Mouse (Mus musculus): ENCODE results near the gene Etv5. TPM values are rescaled to one million over a fixed set of nuclear protein-coding genes. Genes with fewer than 3 reads are reported as not detected.

Etv5 gene
- polyA plus RNA-seq, 1 experiment from 2014 or later, result 5.4 TPM

GRCm38 (mm10) chr16:22412459-22413229 lies 26.9 kb downstream of the Etv5 start:
- no peak overlapping the region for H3K27ac ChIP-seq (ENCODE audit: low read depth, low read length)
- H3K27me3 ChIP-seq (replicated peaks; ENCODE audit: control insufficient read depth, insufficient read depth, low read length), result no peaks in the 10 kb centered on the region
- no peak for ATAC-seq
- no peaks in the 10 kb centered on the region for H3K9me3 ChIP-seq (ENCODE audit: control insufficient read depth)
- no peak overlapping the region for H3K4me2 ChIP-seq (replicated peaks; ENCODE audit: low read depth)
- WGBS, result 75% methylated on average over 16 of the region's 16 CpGs
- H3K36me3 ChIP-seq (ENCODE audit: control insufficient read depth, insufficient read depth), result no peaks in the 10 kb centered on the region
- H3K9ac ChIP-seq (ENCODE audit: low read depth, low read length), result no peak overlapping the region
- H3K4me3 ChIP-seq (ENCODE audit: low read depth, low read length), result no peak overlapping the region
- no peak for TF ChIP-seq CTCF (IDR thresholded peaks at IDR 0.05; ENCODE audit: low read depth)
- H3K4me1 ChIP-seq (replicated peaks; ENCODE audit: control insufficient read depth, insufficient read depth, low read length), result no peaks in the 10 kb centered on the region; the same call in 1 of the 2 replicates

- no peak for ATAC-seq
- 59% methylated on average over 11 of the region's 11 CpGs for WGBS
- no peak for TF ChIP-seq CTCF (IDR thresholded peaks at IDR 0.05; ENCODE audit: low read depth)
- Histone ChIP-seq H3K4me2 (replicated peaks; ENCODE audit: low read depth) (no peak overlapping the region), H3K4me3 (ENCODE audit: low read depth, low read length) (no peak overlapping the region), H3K36me3 (ENCODE audit: control insufficient read depth, insufficient read depth) (no peaks in the 10 kb centered on the region), H3K9ac (ENCODE audit: low read depth, low read length) (no peak overlapping the region), H3K27me3 (replicated peaks; ENCODE audit: control insufficient read depth, insufficient read depth, low read length) (no peaks in the 10 kb centered on the region), H3K4me1 (replicated peaks; ENCODE audit: control insufficient read depth, insufficient read depth, low read length) (no peaks in the 10 kb centered on the region; the same call in 1 of the 2 replicates), H3K27ac (ENCODE audit: low read depth, low read length) (no peak overlapping the region), H3K9me3 (ENCODE audit: control insufficient read depth) (no peaks in the 10 kb centered on the region)
These were observed 27.8 kb downstream of the Etv5 start for GRCm38 (mm10) chr16:22411764-22412163.

- H3K9ac ChIP-seq (ENCODE audit: low read depth, low read length), result no peak overlapping the region
- no peaks in the 10 kb centered on the region; the same call in 1 of the 2 replicates for H3K4me1 ChIP-seq (replicated peaks; ENCODE audit: control insufficient read depth, insufficient read depth, low read length)
- no peaks in the 10 kb centered on the region for H3K36me3 ChIP-seq (ENCODE audit: control insufficient read depth, insufficient read depth)
- no peak overlapping the region for H3K4me3 ChIP-seq (ENCODE audit: low read depth, low read length)
- no peak overlapping the region for H3K4me2 ChIP-seq (replicated peaks; ENCODE audit: low read depth)
- H3K27me3 ChIP-seq (replicated peaks; ENCODE audit: control insufficient read depth, insufficient read depth, low read length), result no peaks in the 10 kb centered on the region
- H3K9me3 ChIP-seq (ENCODE audit: control insufficient read depth), result no peaks in the 10 kb centered on the region
- no peak for TF ChIP-seq CTCF (IDR thresholded peaks at IDR 0.05; ENCODE audit: low read depth)
- WGBS, result 52% methylated on average over 5 of the region's 5 CpGs
- ATAC-seq, result no peak
- no peak overlapping the region for H3K27ac ChIP-seq (ENCODE audit: low read depth, low read length)
These were observed 29.5 kb downstream of the Etv5 start for GRCm38 (mm10) chr16:22410000-22410399.

GRCm38 (mm10) chr16:22408642-22409360 lies 30.7 kb downstream of the Etv5 start:
- TF ChIP-seq CTCF (IDR thresholded peaks at IDR 0.05; ENCODE audit: low read depth), result no peak
- no peaks in the 10 kb centered on the region for H3K36me3 ChIP-seq (ENCODE audit: control insufficient read depth, insufficient read depth)
- H3K4me3 ChIP-seq (ENCODE audit: low read depth, low read length), result no peak overlapping the region
- H3K27me3 ChIP-seq (replicated peaks; ENCODE audit: control insufficient read depth, insufficient read depth, low read length), result no peaks in the 10 kb centered on the region
- H3K9ac ChIP-seq (ENCODE audit: low read depth, low read length), result no peak overlapping the region
- no peak for ATAC-seq
- H3K4me2 ChIP-seq (replicated peaks; ENCODE audit: low read depth), result no peak overlapping the region
- H3K4me1 ChIP-seq (replicated peaks; ENCODE audit: control insufficient read depth, insufficient read depth, low read length), result no peaks in the 10 kb centered on the region; the same call in 1 of the 2 replicates
- H3K9me3 ChIP-seq (ENCODE audit: control insufficient read depth), result no peaks in the 10 kb centered on the region
- H3K27ac ChIP-seq (ENCODE audit: low read depth, low read length), result no peak overlapping the region
- 67% methylated on average over 8 of the region's 8 CpGs for WGBS

GRCm38 (mm10) chr16:22406747-22407146 lies 32.8 kb downstream of the Etv5 start:
- WGBS, result 93% methylated on average over 4 of the region's 4 CpGs
- H3K4me1 ChIP-seq (replicated peaks; ENCODE audit: control insufficient read depth, insufficient read depth, low read length), result no peaks in the 10 kb centered on the region; the same call in 1 of the 2 replicates
- H3K27ac ChIP-seq (ENCODE audit: low read depth, low read length), result no peak overlapping the region
- H3K9me3 ChIP-seq (ENCODE audit: control insufficient read depth), result no peaks in the 10 kb centered on the region
- ATAC-seq, result no peak
- no peak for TF ChIP-seq CTCF (IDR thresholded peaks at IDR 0.05; ENCODE audit: low read depth)
- no peak overlapping the region for H3K4me3 ChIP-seq (ENCODE audit: low read depth, low read length)
- H3K4me2 ChIP-seq (replicated peaks; ENCODE audit: low read depth), result no peak overlapping the region
- no peaks in the 10 kb centered on the region for H3K27me3 ChIP-seq (replicated peaks; ENCODE audit: control insufficient read depth, insufficient read depth, low read length)
- no peaks in the 10 kb centered on the region for H3K36me3 ChIP-seq (ENCODE audit: control insufficient read depth, insufficient read depth)
- no peak overlapping the region for H3K9ac ChIP-seq (ENCODE audit: low read depth, low read length)

- 57% methylated on average over 4 of the region's 4 CpGs for WGBS
- no peak for ATAC-seq
- no peaks in the 10 kb centered on the region for H3K27me3 ChIP-seq (replicated peaks; ENCODE audit: control insufficient read depth, insufficient read depth, low read length)
- H3K4me2 ChIP-seq (replicated peaks; ENCODE audit: low read depth), result no peak overlapping the region
- no peaks in the 10 kb centered on the region for H3K9me3 ChIP-seq (ENCODE audit: control insufficient read depth)
- no peak overlapping the region for H3K27ac ChIP-seq (ENCODE audit: low read depth, low read length)
- no peak overlapping the region for H3K4me3 ChIP-seq (ENCODE audit: low read depth, low read length)
- peaks cover 6% of the 10 kb centered on the region; the same call in 1 of the 2 replicates for H3K36me3 ChIP-seq (ENCODE audit: control insufficient read depth, insufficient read depth)
- TF ChIP-seq CTCF (IDR thresholded peaks at IDR 0.05; ENCODE audit: low read depth), result no peak
- H3K4me1 ChIP-seq (replicated peaks; ENCODE audit: control insufficient read depth, insufficient read depth, low read length), result no peaks in the 10 kb centered on the region; the same call in 1 of the 2 replicates
- H3K9ac ChIP-seq (ENCODE audit: low read depth, low read length), result no peak overlapping the region
These were observed 33.5 kb downstream of the Etv5 start for GRCm38 (mm10) chr16:22406050-22406449.
